Comparison of ENCODE assay signal across 22 mouse cellular contexts in genomic region chr6:28848285-28848794, GRCm38 (mm10). TPM values are rescaled to one million over a fixed set of nuclear protein-coding genes. Genes with fewer than 3 reads are reported as not detected.
DNase-seq lines count a peak whose midpoint lies in the region; ATAC-seq lines count a peak whose summit lies in the region.
"Had no signal": no experiment of that assay in that cellular context is flagged by ENCODE, and none has a peak within 500 bp of the region (broad histone marks: within the 10 kb centered on the region; RNA-seq: fewer than 3 reads in every experiment).

No protein-coding gene starts in this region.

- 0 out of 2 replicates have a peak overlapping the region, but pooled peaks have one; percentile 2 for H3K9ac ChIP-seq in forebrain, embryonic 13.5 days
- H3K9ac ChIP-seq in forebrain, embryonic 16.5 days (replicated peaks; ENCODE audit: low read depth, low read length): no peak overlapping the region
- H3K9ac ChIP-seq in kidney, embryonic 14.5 days (ENCODE audit: low read depth, low read length): no peak overlapping the region
- H3K9ac ChIP-seq in limb, embryonic 13.5 days: no peak overlapping the region
- H3K9ac ChIP-seq: forebrain, embryonic 12.5 days; liver, embryonic 13.5 days; lung, embryonic 14.5 days; neural tube, embryonic 12.5 days; stomach, embryonic 15.5 days had no signal

- no peak overlapping the region for H3K4me2 ChIP-seq in forebrain, embryonic 13.5 days
- H3K4me2 ChIP-seq in forebrain, embryonic 16.5 days (ENCODE audit: low read length): no peak overlapping the region
- no peak overlapping the region for H3K4me2 ChIP-seq in kidney, embryonic 14.5 days (replicated peaks; ENCODE audit: low read depth, low read length)
- H3K4me2 ChIP-seq in limb, embryonic 13.5 days (replicated peaks): no peak overlapping the region
- H3K4me2 ChIP-seq: forebrain, embryonic 12.5 days; liver, embryonic 13.5 days; lung, embryonic 14.5 days; neural tube, embryonic 12.5 days; stomach, embryonic 15.5 days had no signal

- no peak for DNase-seq in kidney, postnatal 25 days
- DNase-seq in embryonic facial prominence, embryonic 10.5 days (ENCODE audit: low spot score): no peak
- DNase-seq in lung, postnatal 36 days: no peak
- DNase-seq in heart, adult 18-20 months: no peak
- DNase-seq: cerebellum, adult 9-11 months; heart, postnatal 10 days; kidney, postnatal 10 days; left cerebral cortex, postnatal 4 days; liver, embryonic 13.5 days; lung, embryonic 14.5 days; lung, postnatal 4 days had no signal

- ATAC-seq in forebrain, embryonic 13.5 days: no peak
- no peak for ATAC-seq in forebrain, embryonic 16.5 days
- peak; percentile 57 for ATAC-seq in kidney, embryonic 14.5 days (ENCODE audit: low FRiP score, low TSS enrichment)
- no peak for ATAC-seq in limb, embryonic 13.5 days (ENCODE audit: low FRiP score, low read depth)
- ATAC-seq: activated CD4-positive, CD25-positive, alpha-beta regulatory T cell, adult 4 months; CD4-positive, CD25-positive, alpha-beta regulatory T cell, adult 4 months had no signal

- H3K4me3 ChIP-seq in forebrain, embryonic 13.5 days: no peak overlapping the region
- H3K4me3 ChIP-seq in forebrain, embryonic 16.5 days (replicated peaks; ENCODE audit: low read length): no peak overlapping the region
- H3K4me3 ChIP-seq in kidney, embryonic 14.5 days (ENCODE audit: low read length): no peak overlapping the region
- no peak overlapping the region for H3K4me3 ChIP-seq in embryonic facial prominence, embryonic 10.5 days
- H3K4me3 ChIP-seq in limb, embryonic 13.5 days: no peak overlapping the region
- H3K4me3 ChIP-seq: forebrain, embryonic 12.5 days; heart, embryonic 10.5 days; left cerebral cortex, adult 2 months; liver, embryonic 13.5 days; neural tube, embryonic 12.5 days; stomach, embryonic 15.5 days had no signal

- H3K9me3 ChIP-seq in forebrain, embryonic 13.5 days (replicated peaks): no peaks in the 10 kb centered on the region
- H3K9me3 ChIP-seq in forebrain, embryonic 16.5 days (ENCODE audit: control insufficient read depth, low read length): no peaks in the 10 kb centered on the region
- H3K9me3 ChIP-seq in kidney, embryonic 14.5 days (ENCODE audit: control insufficient read depth, low read length): no peaks in the 10 kb centered on the region
- H3K9me3 ChIP-seq in embryonic facial prominence, embryonic 10.5 days: no peaks in the 10 kb centered on the region
- H3K9me3 ChIP-seq in limb, embryonic 13.5 days: no peaks in the 10 kb centered on the region
- H3K9me3 ChIP-seq: forebrain, embryonic 12.5 days; heart, embryonic 10.5 days; liver, embryonic 13.5 days; neural tube, embryonic 12.5 days; stomach, embryonic 15.5 days had no signal

- peaks cover 19% of the 10 kb centered on the region for H3K27me3 ChIP-seq in forebrain, embryonic 13.5 days
- 0 out of 2 replicates have a peak, but pooled peaks cover 3% of the 10 kb centered on the region for H3K27me3 ChIP-seq in forebrain, embryonic 16.5 days (replicated peaks; ENCODE audit: control insufficient read depth, insufficient read depth, low read length)
- no peaks in the 10 kb centered on the region for H3K27me3 ChIP-seq in kidney, embryonic 14.5 days (ENCODE audit: control insufficient read depth, insufficient read depth, low read length)
- no peaks in the 10 kb centered on the region for H3K27me3 ChIP-seq in embryonic facial prominence, embryonic 10.5 days (replicated peaks; ENCODE audit: low read depth, poor library complexity, severe bottlenecking)
- no peaks in the 10 kb centered on the region for H3K27me3 ChIP-seq in limb, embryonic 13.5 days
- H3K27me3 ChIP-seq: liver, embryonic 13.5 days; neural tube, embryonic 12.5 days; stomach, embryonic 15.5 days had no signal

- H3K4me1 ChIP-seq in forebrain, embryonic 13.5 days: peaks cover 51% of the 10 kb centered on the region
- peaks cover 31% of the 10 kb centered on the region for H3K4me1 ChIP-seq in forebrain, embryonic 16.5 days (replicated peaks; ENCODE audit: control insufficient read depth, insufficient read depth, low read length)
- H3K4me1 ChIP-seq in kidney, embryonic 14.5 days (ENCODE audit: control insufficient read depth, insufficient read depth, low read length): peaks cover 17% of the 10 kb centered on the region; the same call in 1 of the 2 replicates
- H3K4me1 ChIP-seq in embryonic facial prominence, embryonic 10.5 days: peaks cover 40% of the 10 kb centered on the region
- H3K4me1 ChIP-seq in limb, embryonic 13.5 days: peaks cover 45% of the 10 kb centered on the region
- H3K4me1 ChIP-seq: stomach, embryonic 15.5 days had no signal

- H3K36me3 ChIP-seq in forebrain, embryonic 13.5 days (ENCODE audit: poor library complexity, severe bottlenecking): no peaks in the 10 kb centered on the region
- H3K36me3 ChIP-seq in forebrain, embryonic 16.5 days (ENCODE audit: control insufficient read depth, insufficient read depth): no peaks in the 10 kb centered on the region
- H3K36me3 ChIP-seq in kidney, embryonic 14.5 days (ENCODE audit: control insufficient read depth, insufficient read depth, low read length): no peaks in the 10 kb centered on the region
- H3K36me3 ChIP-seq in embryonic facial prominence, embryonic 10.5 days (replicated peaks): no peaks in the 10 kb centered on the region
- H3K36me3 ChIP-seq in limb, embryonic 13.5 days: no peaks in the 10 kb centered on the region
- H3K36me3 ChIP-seq: forebrain, embryonic 12.5 days; heart, embryonic 10.5 days; liver, embryonic 13.5 days; neural tube, embryonic 12.5 days; stomach, embryonic 15.5 days had no signal

- no peak overlapping the region for H3K27ac ChIP-seq in forebrain, embryonic 13.5 days
- H3K27ac ChIP-seq in forebrain, embryonic 16.5 days (ENCODE audit: low read length): no peak overlapping the region
- H3K27ac ChIP-seq in kidney, embryonic 14.5 days (ENCODE audit: low read depth, low read length): no peak overlapping the region
- H3K27ac ChIP-seq in embryonic facial prominence, embryonic 10.5 days (replicated peaks): peak overlapping the region; percentile 52; the same call in 1 of the 2 replicates
- peak overlapping the region; percentile 48; the same call in 1 of the 2 replicates for H3K27ac ChIP-seq in limb, embryonic 13.5 days
- H3K27ac ChIP-seq: forebrain, embryonic 12.5 days; heart, embryonic 10.5 days; left cerebral cortex, adult 2 months; liver, embryonic 13.5 days; neural tube, embryonic 12.5 days; stomach, embryonic 15.5 days had no signal

- WGBS in forebrain, embryonic 13.5 days: 53% methylated on average over 6 of the region's 6 CpGs
- 54% methylated on average over 6 of the region's 6 CpGs for WGBS in forebrain, embryonic 16.5 days
- 33% methylated on average over 6 of the region's 6 CpGs for WGBS in kidney, embryonic 14.5 days
- 52% methylated on average over 6 of the region's 6 CpGs for WGBS in embryonic facial prominence, embryonic 10.5 days
- WGBS in limb, embryonic 13.5 days: 29% methylated on average over 6 of the region's 6 CpGs

RNA-seq across cellular contexts. Expression of gene Lrrc4, which starts 16.8 kb away (rescaled TPM):
- 3.8 and 4.3 TPM in 2 replicates for polyA plus RNA-seq in forebrain, embryonic 13.5 days (2015; fragmentation: Nextera tagmentation; extraction: Ambion mirVana)
- polyA plus RNA-seq in forebrain, embryonic 16.5 days (2015; fragmentation: Nextera tagmentation; extraction: Ambion mirVana): 7.4 and 8.4 TPM in 2 replicates
- polyA plus RNA-seq in kidney, embryonic 14.5 days (2014; fragmentation: Nextera tagmentation; extraction: Ambion mirVana): 1.6 and 2.8 TPM in 2 replicates
- 0.79 and 0.98 TPM in 2 replicates for polyA plus RNA-seq in embryonic facial prominence, embryonic 10.5 days (2016; fragmentation: Nextera tagmentation; extraction: Ambion mirVana)
- 0.36 and 0.42 TPM in 2 replicates for polyA plus RNA-seq in limb, embryonic 13.5 days (2015; fragmentation: Nextera tagmentation; extraction: Ambion mirVana)
- total RNA-seq in heart, adult 18-20 months (2021): under 1 TPM; 0.54 to 0.65 TPM

Comparison
In these comparisons a context has a peak if more than half of its experiments do, and no peak if none do; other contexts are left out.
1. H3K27ac ChIP-seq: peak in embryonic facial prominence, embryonic 10.5 days (single experiment) and limb, embryonic 13.5 days (single experiment); none in forebrain, embryonic 13.5 days (single experiment), forebrain, embryonic 16.5 days (single experiment) and kidney, embryonic 14.5 days (single experiment).